Mouse (Mus musculus): ENCODE results near the gene Siglec1.
A peak's percentile ranks its signal among the peaks of the same experiment; 100 is the strongest.
"Not testable (repeated sequence)": the region's sequence is repeated elsewhere in the genome, so short reads cannot be mapped to it uniquely, and the experiment has no call there.

Gene Siglec1

GRCm38 (mm10) chr2:131086667-131087390, at the start of gene Siglec1:
Gene Siglec1, minus strand, starts transcription at chr2:131086765.
- no peak for DNase-seq

- DNase-seq, result peak; percentile 93
Observed at GRCm38 (mm10) chr2:131135521-131136139, 49.1 kb upstream of the Siglec1 start.

GRCm38 (mm10) chr2:131134826-131135400, 48.3 kb upstream of the Siglec1 start:
- DNase-seq, result peak; percentile 36

- peak; percentile 27 for DNase-seq
Observed at GRCm38 (mm10) chr2:131134381-131134780, 47.8 kb upstream of the Siglec1 start.

GRCm38 (mm10) chr2:131132930-131133547, 46.5 kb upstream of the Siglec1 start, which contains the start of gene Gm11037:
Gene Gm11037, plus strand, starts transcription at chr2:131133497.
- DNase-seq, result no peak

GRCm38 (mm10) chr2:131132111-131132888, 45.7 kb upstream of the Siglec1 start:
- no peak for DNase-seq

- no peak for DNase-seq
Observed at GRCm38 (mm10) chr2:131130849-131131248, 44.3 kb upstream of the Siglec1 start.

- DNase-seq, result peak; percentile 81
Observed at GRCm38 (mm10) chr2:131129836-131130235, 43.3 kb upstream of the Siglec1 start.

GRCm38 (mm10) chr2:131128636-131129157, 42.1 kb upstream of the Siglec1 start:
- no peak for DNase-seq

GRCm38 (mm10) chr2:131128211-131128610, 41.6 kb upstream of the Siglec1 start:
- no peak for DNase-seq

GRCm38 (mm10) chr2:131127161-131127730, 40.7 kb upstream of the Siglec1 start, which contains the start of gene Hspa12b:
Gene Hspa12b, plus strand, starts transcription at chr2:131127280.
- DNase-seq, result peak; percentile 86

GRCm38 (mm10) chr2:131125964-131126815, 39.6 kb upstream of the Siglec1 start:
- DNase-seq, result no peak

GRCm38 (mm10) chr2:131125157-131125963, 38.8 kb upstream of the Siglec1 start:
- DNase-seq, result no peak

GRCm38 (mm10) chr2:131124166-131124565, 37.6 kb upstream of the Siglec1 start:
- no peak for DNase-seq

- DNase-seq, result no peak
Observed at GRCm38 (mm10) chr2:131118968-131119574, 32.5 kb upstream of the Siglec1 start.

- no peak for DNase-seq
Observed at GRCm38 (mm10) chr2:131105989-131106388, 19.4 kb upstream of the Siglec1 start.

- not testable (repeated sequence) for DNase-seq
Observed at GRCm38 (mm10) chr2:131105061-131105460, 18.5 kb upstream of the Siglec1 start.

- no peak for DNase-seq
Observed at GRCm38 (mm10) chr2:131104021-131104420, 17.5 kb upstream of the Siglec1 start.

GRCm38 (mm10) chr2:131101530-131101929, 15.0 kb upstream of the Siglec1 start:
- DNase-seq, result no peak

GRCm38 (mm10) chr2:131097087-131097486, 10.5 kb upstream of the Siglec1 start:
- DNase-seq, result no peak

Measured in liver (tissue).